Mouse (Mus musculus) erythroblast, embryonic 14.5 days (primary cell): Measurements from ENCODE around the gene Fam69a. TPM values are rescaled to one million over a fixed set of nuclear protein-coding genes. Genes with fewer than 3 reads are reported as not detected.
"Not testable (repeated sequence)": the region's sequence is repeated elsewhere in the genome, so short reads cannot be mapped to it uniquely, and the experiment has no call there.

Experiments
- H3K27me3 ChIP-seq: 2 replicates; pipeline ENCODE4 v1.6.1; 2012; ENCODE audit warnings: inconsistent platforms; ENCODE audit not compliant: control insufficient read depth
- H3K36me3 ChIP-seq: 2 replicates; pipeline ENCODE4 v1.6.1; 2012; ENCODE audit warnings: mild to moderate bottlenecking, inconsistent platforms; ENCODE audit not compliant: control insufficient read depth
- H3K4me1 ChIP-seq: 2 replicates; pipeline ENCODE4 v1.6.1; 2012; ENCODE audit warnings: inconsistent platforms; ENCODE audit not compliant: control insufficient read depth
- H3K4me3 ChIP-seq: replicated peaks from 2 replicates; pipeline ENCODE3; 2012; ENCODE audit warnings: moderate library complexity, mild to moderate bottlenecking, inconsistent platforms
- H3K9me3 ChIP-seq: 2 replicates; pipeline ENCODE4 v1.6.1; 2012; ENCODE audit warnings: low read length, inconsistent platforms, mixed read lengths; ENCODE audit not compliant: control insufficient read depth
- GATA1 ChIP-seq: IDR thresholded peaks from 2 replicates; pipeline ENCODE4 v1.6.1; 2012; ENCODE audit warnings: low read length, inconsistent platforms, mixed read lengths
- TAL1 ChIP-seq: IDR thresholded peaks from 3 replicates; pipeline ENCODE4 v1.6.1; 2012; ENCODE audit warnings: low read length, inconsistent platforms, mixed read lengths
- polyA plus RNA-seq: library from polyadenylated mRNA; stranded (reverse); fragments of >175 nt; gene quantifications from 2 replicates; pipeline ENCODE4 v1.2.3, GENCODE M21; 2012

Fam69a gene
- polyA plus RNA-seq, 1 experiment = 0.02 TPM

- Histone ChIP-seq H3K27me3 (no peaks in the 10 kb centered on the region), H3K4me1 (peaks cover 69% of the 10 kb centered on the region), H3K36me3 (no peaks in the 10 kb centered on the region; the same call in 1 of the 2 replicates)
Observed at GRCm38 (mm10) chr5:107971069-107971468, 15.8 kb downstream of the Fam69a start.

GRCm38 (mm10) chr5:107969818-107970217 is 17.1 kb downstream of the Fam69a start:
- not testable (repeated sequence) for H3K9me3 ChIP-seq, H3K4me3 ChIP-seq, H3K27me3 ChIP-seq, H3K36me3 ChIP-seq
- peaks cover 81% of the 10 kb centered on the region for H3K4me1 ChIP-seq

More at GRCm38 (mm10) chr5:107971069-107971468, 15.8 kb downstream of the Fam69a start:
- no peak overlapping the region for H3K4me3 ChIP-seq
- TF ChIP-seq TAL1 (no peak), GATA1 (no peak)
- no peaks in the 10 kb centered on the region for H3K9me3 ChIP-seq

- Histone ChIP-seq H3K4me3 (no peak overlapping the region), H3K4me1 (peaks cover 87% of the 10 kb centered on the region), H3K36me3 (no peaks in the 10 kb centered on the region; the same call in 1 of the 2 replicates), H3K9me3 (no peaks in the 10 kb centered on the region), H3K27me3 (no peaks in the 10 kb centered on the region)
- no peak for TF ChIP-seq GATA1
- TF ChIP-seq TAL1 = no peak
Observed at GRCm38 (mm10) chr5:107968079-107968478, 18.8 kb downstream of the Fam69a start.

GRCm38 (mm10) chr5:107966841-107967457 is 19.9 kb downstream of the Fam69a start:
- TF ChIP-seq GATA1 (no peak), TAL1 (no peak)
- Histone ChIP-seq H3K4me1 (peaks cover 84% of the 10 kb centered on the region), H3K36me3 (no peaks in the 10 kb centered on the region; the same call in 1 of the 2 replicates), H3K9me3 (no peaks in the 10 kb centered on the region), H3K4me3 (no peak overlapping the region), H3K27me3 (no peaks in the 10 kb centered on the region)

GRCm38 (mm10) chr5:107966156-107966555 is 20.7 kb downstream of the Fam69a start:
- H3K27me3 ChIP-seq = no peaks in the 10 kb centered on the region
- H3K4me1 ChIP-seq = peaks cover 84% of the 10 kb centered on the region
- TF ChIP-seq TAL1 = no peak
- TF ChIP-seq GATA1 = no peak
- H3K36me3 ChIP-seq = no peaks in the 10 kb centered on the region; the same call in 1 of the 2 replicates
- H3K4me3 ChIP-seq = peak overlapping the region; percentile 27
- H3K9me3 ChIP-seq = no peaks in the 10 kb centered on the region

- H3K4me1 ChIP-seq = peaks cover 84% of the 10 kb centered on the region
- TF ChIP-seq GATA1 = no peak
- TF ChIP-seq TAL1 = no peak
- no peaks in the 10 kb centered on the region for H3K9me3 ChIP-seq
- peak overlapping the region; percentile 5 for H3K4me3 ChIP-seq
- no peaks in the 10 kb centered on the region for H3K27me3 ChIP-seq
- H3K36me3 ChIP-seq = no peaks in the 10 kb centered on the region
Observed at GRCm38 (mm10) chr5:107965355-107965991, 21.4 kb downstream of the Fam69a start.

GRCm38 (mm10) chr5:107964031-107964758 is 22.7 kb downstream of the Fam69a start:
- H3K4me1 ChIP-seq = peaks cover 90% of the 10 kb centered on the region

GRCm38 (mm10) chr5:107961438-107962251 is 25.2 kb downstream of the Fam69a start:
- Histone ChIP-seq H3K27me3 (no peaks in the 10 kb centered on the region), H3K36me3 (no peaks in the 10 kb centered on the region), H3K9me3 (no peaks in the 10 kb centered on the region), H3K4me3 (peak overlapping the region; percentile 62), H3K4me1 (peaks cover 74% of the 10 kb centered on the region)
- TF ChIP-seq GATA1 = no peak
- no peak for TF ChIP-seq TAL1

More at GRCm38 (mm10) chr5:107964031-107964758, 22.7 kb downstream of the Fam69a start:
- H3K27me3 ChIP-seq = no peaks in the 10 kb centered on the region
- H3K9me3 ChIP-seq = no peaks in the 10 kb centered on the region
- no peaks in the 10 kb centered on the region for H3K36me3 ChIP-seq
- no peak overlapping the region for H3K4me3 ChIP-seq
- no peak for TF ChIP-seq TAL1
- TF ChIP-seq GATA1 = no peak
